Mouse (Mus musculus) cortical plate, adult 2 months (tissue): ENCODE data around the gene Rps2.

Experiments used
- CTCF ChIP-seq: fragments of 200-500 bp; IDR thresholded peaks from 2 replicates; pipeline ENCODE4 v1.5.1; 2011; ENCODE audit warnings: mild to moderate bottlenecking, control low read depth, low read length; ENCODE audit not compliant: insufficient read depth; ENCODE audit errors: extremely low read depth
- POLR2A ChIP-seq: fragments of 200-500 bp; IDR thresholded peaks from 2 replicates; pipeline ENCODE4 v1.6.1; 2011; ENCODE audit warnings: mild to moderate bottlenecking, low read length, control low read depth; ENCODE audit not compliant: insufficient read depth; ENCODE audit errors: extremely low read depth

GRCm38 (mm10) chr17:24695326-24696010, 22.4 kb upstream of the Rps2 start:
- TF ChIP-seq CTCF (no peak), POLR2A (no peak)
